Mouse (Mus musculus) stomach, embryonic 16.5 days (tissue): ENCODE data around the gene Acox1. TPM values are rescaled to one million over a fixed set of nuclear protein-coding genes. Genes with fewer than 3 reads are reported as not detected.

Experiments used
- ATAC-seq: fragments of 200-750 bp; cut with Nextera tagmentation; 2 replicates; pipeline ENCODE4 v1.8.0; 2017; ENCODE audit warnings: moderate number of reproducible peaks, moderate TSS enrichment; ENCODE audit not compliant: insufficient read depth, low FRiP score
- H3K27ac ChIP-seq: fragments of 300-500 bp; sonication (generic); 2 replicates; pipeline ENCODE4 v1.5.1; 2014; ENCODE audit warnings: low read length
- H3K27me3 ChIP-seq: fragments of 300-500 bp; sonication (generic); 2 replicates; pipeline ENCODE4 v1.6.1; 2014; ENCODE audit warnings: low read length, control low read depth, mixed read lengths; ENCODE audit not compliant: control insufficient read depth, insufficient read depth
- H3K36me3 ChIP-seq: fragments of 300-500 bp; sonication (generic); 2 replicates; pipeline ENCODE4 v1.6.1; 2014; ENCODE audit warnings: low read length; ENCODE audit not compliant: control insufficient read depth, insufficient read depth
- H3K4me1 ChIP-seq: fragments of 300-500 bp; sonication (generic); 2 replicates; pipeline ENCODE4 v1.6.1; 2014; ENCODE audit warnings: low read length, control low read depth, mixed read lengths; ENCODE audit not compliant: control insufficient read depth, insufficient read depth
- H3K4me2 ChIP-seq: fragments of 300-500 bp; sonication (generic); 2 replicates; pipeline ENCODE4 v1.6.1; 2014; ENCODE audit warnings: low read depth, low read length, mixed read lengths
- H3K4me3 ChIP-seq: fragments of 300-500 bp; sonication (generic); replicated peaks from 2 replicates; pipeline ENCODE4 v1.5.1; 2014; ENCODE audit warnings: mild to moderate bottlenecking, low read length
- H3K9ac ChIP-seq: fragments of 300-500 bp; sonication (generic); 2 replicates; pipeline ENCODE4 v1.6.1; 2014; ENCODE audit warnings: low read length
- H3K9me3 ChIP-seq: fragments of 300-500 bp; sonication (generic); replicated peaks from 2 replicates; pipeline ENCODE4 v1.6.1; 2016; ENCODE audit warnings: low read length, control low read depth; ENCODE audit not compliant: control insufficient read depth
- WGBS: fragments of 180-500 bp; shearing (Covaris S2); extraction: QIAGEN DNeasy Blood & Tissue Kit; methylation state at CpG from one replicate; pipeline ENCODE4 v1.1.7; 2014; 5-methylcytosine and 5-hydroxymethylcytosine counted together
- polyA plus RNA-seq: library from polyadenylated mRNA; unstranded; fragments of >200 nt; fragmentation: Nextera tagmentation; extraction: Ambion mirVana; gene quantifications from 2 replicates; pipeline ENCODE4 v1.2.1, GENCODE M21; 2015

Acox1 gene
- polyA plus RNA-seq, 1 experiment from 2014 or later: 50.8 TPM

- Histone ChIP-seq H3K36me3 (no peaks in the 10 kb centered on the region), H3K9ac (no peak overlapping the region), H3K27ac (no peak overlapping the region), H3K4me2 (no peak overlapping the region), H3K4me3 (no peak overlapping the region), H3K9me3 (no peaks in the 10 kb centered on the region), H3K27me3 (no peaks in the 10 kb centered on the region), H3K4me1 (0 out of 2 replicates have a peak, but pooled peaks cover 10% of the 10 kb centered on the region)
- no peak for ATAC-seq
- WGBS: 90% methylated on average over 2 of the region's 2 CpGs
Measured at GRCm38 (mm10) chr11:116201151-116201550, 2.3 kb upstream of the Acox1 start.

- Histone ChIP-seq H3K27me3 (no peaks in the 10 kb centered on the region), H3K4me2 (peak overlapping the region; percentile 66), H3K4me3 (peak overlapping the region; percentile 89), H3K9me3 (no peaks in the 10 kb centered on the region), H3K9ac (peak overlapping the region; percentile 86), H3K4me1 (0 out of 2 replicates have a peak, but pooled peaks cover 10% of the 10 kb centered on the region), H3K36me3 (no peaks in the 10 kb centered on the region), H3K27ac (peak overlapping the region; percentile 98)
- 20% methylated on average over 13 of the region's 13 CpGs for WGBS
- ATAC-seq: no peak
Measured at GRCm38 (mm10) chr11:116198132-116198531, 713 bp downstream of the Acox1 start.

GRCm38 (mm10) chr11:116197584-116197906, 1.3 kb downstream of the Acox1 start:
- no peak overlapping the region for H3K27ac ChIP-seq
- peak overlapping the region; percentile 66 for H3K4me2 ChIP-seq
- H3K4me1 ChIP-seq: 0 out of 2 replicates have a peak, but pooled peaks cover 10% of the 10 kb centered on the region
- 82% methylated on average over 6 of the region's 6 CpGs for WGBS
- H3K4me3 ChIP-seq: peak overlapping the region; percentile 89
- H3K27me3 ChIP-seq: no peaks in the 10 kb centered on the region
- no peaks in the 10 kb centered on the region for H3K9me3 ChIP-seq
- ATAC-seq: no peak
- peak overlapping the region; percentile 31; the same call in 1 of the 2 replicates for H3K9ac ChIP-seq
- H3K36me3 ChIP-seq: no peaks in the 10 kb centered on the region

- ATAC-seq: no peak
- H3K9ac ChIP-seq: peak overlapping the region; percentile 31; the same call in 1 of the 2 replicates
- no peak overlapping the region for H3K4me3 ChIP-seq
- peak overlapping the region; percentile 66; the same call in 1 of the 2 replicates for H3K4me2 ChIP-seq
- no peak overlapping the region for H3K27ac ChIP-seq
- no peaks in the 10 kb centered on the region for H3K9me3 ChIP-seq
- WGBS: 93% methylated on average over 18 of the region's 18 CpGs
- H3K36me3 ChIP-seq: no peaks in the 10 kb centered on the region
- no peaks in the 10 kb centered on the region for H3K27me3 ChIP-seq
- 0 out of 2 replicates have a peak, but pooled peaks cover 10% of the 10 kb centered on the region for H3K4me1 ChIP-seq
Measured at GRCm38 (mm10) chr11:116196866-116197583, 1.8 kb downstream of the Acox1 start.

GRCm38 (mm10) chr11:116196336-116196735, 2.5 kb downstream of the Acox1 start:
- Histone ChIP-seq H3K4me2 (no peak overlapping the region), H3K4me3 (no peak overlapping the region), H3K4me1 (0 out of 2 replicates have a peak, but pooled peaks cover 10% of the 10 kb centered on the region), H3K9ac (no peak overlapping the region), H3K9me3 (no peaks in the 10 kb centered on the region), H3K36me3 (no peaks in the 10 kb centered on the region), H3K27ac (no peak overlapping the region; the same call in 1 of the 2 replicates), H3K27me3 (no peaks in the 10 kb centered on the region)
- no peak for ATAC-seq
- 80% methylated on average over 3 of the region's 3 CpGs for WGBS

- no peak overlapping the region for H3K4me3 ChIP-seq
- no peak overlapping the region for H3K4me2 ChIP-seq
- no peak for ATAC-seq
- no peaks in the 10 kb centered on the region for H3K27me3 ChIP-seq
- H3K9me3 ChIP-seq: no peaks in the 10 kb centered on the region
- no peak overlapping the region for H3K9ac ChIP-seq
- H3K27ac ChIP-seq: no peak overlapping the region
- H3K4me1 ChIP-seq: 0 out of 2 replicates have a peak, but pooled peaks cover 10% of the 10 kb centered on the region
- WGBS: 64% methylated on average over 5 of the region's 5 CpGs
- H3K36me3 ChIP-seq: no peaks in the 10 kb centered on the region
Measured at GRCm38 (mm10) chr11:116195252-116195651, 3.6 kb downstream of the Acox1 start.

GRCm38 (mm10) chr11:116194619-116195018, 4.2 kb downstream of the Acox1 start:
- WGBS: 89% methylated on average over 8 of the region's 8 CpGs
- H3K9ac ChIP-seq: no peak overlapping the region
- H3K27me3 ChIP-seq: no peaks in the 10 kb centered on the region
- no peaks in the 10 kb centered on the region for H3K36me3 ChIP-seq
- no peak overlapping the region for H3K4me2 ChIP-seq
- no peaks in the 10 kb centered on the region for H3K9me3 ChIP-seq
- H3K4me3 ChIP-seq: no peak overlapping the region
- H3K27ac ChIP-seq: no peak overlapping the region
- H3K4me1 ChIP-seq: 0 out of 2 replicates have a peak, but pooled peaks cover 10% of the 10 kb centered on the region
- no peak for ATAC-seq

GRCm38 (mm10) chr11:116187226-116187930, 11.5 kb downstream of the Acox1 start:
- Histone ChIP-seq H3K4me2 (no peak overlapping the region), H3K36me3 (no peaks in the 10 kb centered on the region; the same call in 1 of the 2 replicates), H3K27ac (no peak overlapping the region), H3K4me1 (no peaks in the 10 kb centered on the region), H3K9me3 (no peaks in the 10 kb centered on the region), H3K4me3 (no peak overlapping the region), H3K27me3 (no peaks in the 10 kb centered on the region), H3K9ac (peak overlapping the region; percentile 28; the same call in 1 of the 2 replicates)
- WGBS: 55% methylated on average over 11 of the region's 11 CpGs
- no peak for ATAC-seq

- Histone ChIP-seq H3K27me3 (no peaks in the 10 kb centered on the region), H3K4me3 (no peak overlapping the region), H3K4me2 (no peak overlapping the region), H3K4me1 (no peaks in the 10 kb centered on the region), H3K36me3 (no peaks in the 10 kb centered on the region; the same call in 1 of the 2 replicates), H3K9me3 (no peaks in the 10 kb centered on the region), H3K9ac (no peak overlapping the region), H3K27ac (no peak overlapping the region)
- no peak for ATAC-seq
- 92% methylated on average over 11 of the region's 11 CpGs for WGBS
Measured at GRCm38 (mm10) chr11:116186360-116186759, 12.5 kb downstream of the Acox1 start.
